Mouse (Mus musculus): Measurements from ENCODE around the gene Gm3453. TPM values are rescaled to one million over a fixed set of nuclear protein-coding genes. Genes with fewer than 3 reads are reported as not detected.

Gm3453 gene
- not detected for polyA plus RNA-seq (2017; shearing (Covaris generic))

GRCm38 (mm10) chr14:5979037-5979436 is at the start of gene Gm3453:
TSS of gene Gm3453 (minus strand) at chr14:5979137.

GRCm38 (mm10) chr14:5961635-5962034 is 17.3 kb downstream of the Gm3453 start, which contains the start of gene Gm3248:
TSS of gene Gm3248 (minus strand) at chr14:5961745.

Other genes starting within 250 kb of the Gm3453 start
- gene Gm3373, start 237.6 kb downstream of the Gm3453 start, polyA plus RNA-seq (2017; shearing (Covaris generic)), result 1 to 10 TPM; 1.2 to 3.3 TPM
- 1 to 10 TPM; 2.5 to 5.3 TPM for gene Gm3383, start 171.2 kb downstream of the Gm3453 start, polyA plus RNA-seq (2017; shearing (Covaris generic))
- gene Gm3424, start 148.8 kb downstream of the Gm3453 start, polyA plus RNA-seq (2017; shearing (Covaris generic)), result not detected
- gene Gm8237, start 98.8 kb downstream of the Gm3453 start, polyA plus RNA-seq (2017; shearing (Covaris generic)), result 1 to 10 TPM in 1 of 2 experiments, under 1 TPM in 1; 0.97 to 2.0 TPM
- gene Gm3248, start 17.4 kb downstream of the Gm3453 start, polyA plus RNA-seq (2017; shearing (Covaris generic)), result 1 to 10 TPM in 1 of 2 experiments, under 1 TPM in 1; 0.22 to 4.5 TPM
- gene Gm6337, start 79.1 kb upstream of the Gm3453 start, polyA plus RNA-seq (2017; shearing (Covaris generic)), result 1 to 10 TPM in 1 of 2 experiments, not detected in 1; 1.5 TPM
- gene Gm8206, start 114.8 kb upstream of the Gm3453 start, polyA plus RNA-seq (2017; shearing (Covaris generic)), result 1 to 10 TPM; 1.4 to 4.4 TPM
- 10 to 100 TPM in 1 of 2 experiments, 1 to 10 TPM in 1; 5.4 to 10.9 TPM for gene Gm3468, start 129.5 kb upstream of the Gm3453 start, polyA plus RNA-seq (2017; shearing (Covaris generic))
- under 1 TPM; 0.20 to 0.42 TPM for gene Gm3476, start 146.7 kb upstream of the Gm3453 start, polyA plus RNA-seq (2017; shearing (Covaris generic))
- not detected for gene Gm21560, start 240.2 kb upstream of the Gm3453 start, polyA plus RNA-seq (2017; shearing (Covaris generic))

Measured in inflammation-experienced regulatory T-cells (primary cell).